Mouse (Mus musculus) layer of hippocampus, adult 2 months (tissue): ENCODE measurements around the gene Klhl26. TPM values are rescaled to one million over a fixed set of nuclear protein-coding genes. Genes with fewer than 3 reads are reported as not detected.

Experiments
- DNase-seq, 2 experiments: peaks; one replicate each; pipeline ENCODE4 v3.0.0; 2022; ENCODE audit warnings: low spot score in 2 of 2
- H3K27ac ChIP-seq: fragments of 200-600 bp; 2 replicates; pipeline ENCODE4 v1.8.1; 2022
- H3K4me3 ChIP-seq: fragments of 200-600 bp; 2 replicates; pipeline ENCODE4 v1.8.1; 2022; ENCODE audit warnings: mild to moderate bottlenecking
- CTCF ChIP-seq: fragments of 200-600 bp; conservative IDR thresholded peaks from 2 replicates; pipeline ENCODE4 v1.8.1; 2022; ENCODE audit warnings: antibody characterized with exemption, mild to moderate bottlenecking, moderate library complexity
- total RNA-seq, 2 experiments: library from RNA; stranded (reverse); gene quantifications; 2 replicates each; pipeline ENCODE4 v1.2.3; 2021

Gene Klhl26
- total RNA-seq, 2 experiments from 2014 or later = 56.8 to 60.2 TPM

- Histone ChIP-seq H3K27ac (peak overlapping the region; percentile 93), H3K4me3 (no peak overlapping the region)
- DNase-seq = peak; percentile 83 to 87
- TF ChIP-seq CTCF = no peak
These were observed 13.5 kb downstream of the Klhl26 start for GRCm38 (mm10) chr8:70463306-70463705.

DNA sequence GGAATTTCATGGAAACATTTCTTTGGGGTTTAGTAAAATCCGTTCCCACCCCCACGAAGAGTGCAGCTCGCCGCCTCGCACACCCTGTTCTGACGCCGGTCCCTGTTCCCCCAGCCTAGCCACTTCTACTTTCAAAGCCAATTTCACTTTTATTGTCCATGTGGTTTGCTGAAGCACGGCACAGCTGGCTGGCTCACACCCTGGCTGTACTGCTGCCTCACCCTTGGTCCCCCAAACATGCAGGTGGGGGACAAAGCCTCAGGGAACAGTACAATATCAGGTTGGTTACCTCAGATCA lies 14.3 kb downstream of the Klhl26 start:
- Histone ChIP-seq H3K4me3 (no peak overlapping the region), H3K27ac (peak overlapping the region; percentile 93)
- DNase-seq = no peak
- no peak for TF ChIP-seq CTCF

DNA sequence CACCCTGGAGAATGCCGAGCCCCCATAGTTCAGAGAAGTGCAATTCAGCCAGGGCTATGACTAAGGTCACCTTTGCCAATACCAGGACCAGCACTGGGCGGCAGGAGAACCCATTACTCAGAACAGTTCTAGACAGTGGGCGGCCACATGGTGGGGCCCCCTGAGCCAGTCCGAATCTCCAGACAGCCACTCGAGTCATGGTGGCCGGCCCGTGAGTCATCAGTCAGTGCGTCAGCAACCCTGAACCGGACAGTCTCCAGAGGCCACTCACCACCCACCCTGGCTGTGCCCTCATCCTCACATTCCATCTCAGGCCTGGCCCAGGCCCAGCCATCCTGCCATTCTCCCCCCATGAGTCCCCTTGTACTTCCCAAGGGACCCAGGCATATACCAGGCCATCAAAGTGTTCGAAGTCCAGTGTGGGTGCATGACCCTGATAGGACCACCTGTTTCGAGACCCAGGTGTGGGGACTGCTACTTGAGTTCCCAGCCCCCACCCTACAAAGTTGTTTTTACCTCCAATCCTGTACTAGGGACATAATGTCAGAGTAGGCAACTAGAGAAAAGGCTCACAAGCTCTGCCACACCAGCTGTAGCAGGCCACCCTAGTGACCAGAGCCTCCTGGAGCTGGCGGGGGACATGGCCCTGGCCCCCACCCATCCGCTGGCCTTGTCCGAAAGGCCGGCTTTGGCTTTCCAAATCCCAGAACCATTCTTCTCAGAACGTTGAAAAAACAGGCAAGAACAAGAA lies 14.8 kb downstream of the Klhl26 start:
- H3K27ac ChIP-seq = peak overlapping the region; percentile 93
- DNase-seq = no peak
- no peak overlapping the region for H3K4me3 ChIP-seq

DNA sequence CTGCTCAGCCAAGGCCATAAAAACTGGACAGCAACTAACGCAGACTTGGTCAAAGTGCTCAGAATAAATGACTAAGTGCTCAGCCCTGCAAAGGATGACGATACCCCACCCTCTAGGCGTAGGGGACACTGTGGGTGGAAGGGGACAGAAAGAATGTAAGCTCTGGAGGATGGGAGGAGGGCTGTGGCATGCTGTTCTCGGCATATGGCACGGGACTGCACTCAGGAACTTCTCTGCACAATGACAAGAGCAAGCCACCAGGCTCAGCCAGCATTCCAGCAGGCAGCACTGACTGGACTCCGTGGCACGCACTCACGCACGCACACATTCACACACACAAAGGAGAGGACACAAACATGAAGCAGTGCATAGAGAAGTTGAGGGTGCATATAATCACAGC lies 16.2 kb downstream of the Klhl26 start:
- no peak for DNase-seq
- TF ChIP-seq CTCF = no peak
- Histone ChIP-seq H3K4me3 (no peak overlapping the region), H3K27ac (peak overlapping the region; percentile 93)

More for the DNA sequence above, 14.8 kb downstream of the Klhl26 start:
- no peak for TF ChIP-seq CTCF

DNA sequence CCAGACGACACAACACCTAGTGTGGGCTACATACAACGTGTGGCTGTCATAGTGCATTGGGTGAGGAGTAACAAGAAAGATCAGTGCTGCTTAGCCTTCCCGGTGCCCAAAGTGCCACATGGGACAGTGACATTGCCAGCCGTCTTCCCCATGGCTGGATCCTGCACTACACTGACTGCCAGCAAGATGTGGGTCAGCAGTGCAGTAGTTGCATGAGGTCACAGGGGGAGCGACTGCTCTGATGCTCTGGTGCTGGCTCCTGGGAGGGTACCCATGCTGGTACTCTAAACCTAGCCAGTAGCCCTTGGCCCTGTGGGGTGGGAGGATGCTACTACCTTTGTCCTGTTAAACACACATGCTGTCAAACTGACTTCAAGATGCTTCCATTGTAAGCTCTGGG lies 16.6 kb downstream of the Klhl26 start:
- no peak overlapping the region for H3K4me3 ChIP-seq
- DNase-seq = no peak
- no peak for TF ChIP-seq CTCF
- peak overlapping the region; percentile 93 for H3K27ac ChIP-seq

DNA sequence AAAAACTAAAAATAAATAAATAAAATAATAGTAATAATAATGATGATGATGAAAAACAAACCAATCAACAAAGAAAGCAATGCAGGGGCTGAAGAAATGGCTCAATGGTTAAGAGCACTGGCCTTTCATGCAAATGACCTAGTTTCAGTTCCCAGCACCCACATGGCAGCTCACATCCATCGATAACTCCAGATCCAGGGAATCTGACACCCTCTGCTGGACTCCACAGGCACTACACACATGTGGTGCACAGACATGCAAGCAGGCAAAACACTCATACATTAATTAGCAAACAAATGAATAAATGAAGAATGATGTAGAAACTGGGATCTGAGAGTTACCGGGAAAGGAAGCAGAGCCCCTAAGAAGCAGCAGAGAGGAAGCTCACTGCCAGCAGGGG lies 17.1 kb downstream of the Klhl26 start:
- no peak for DNase-seq
- peak; percentile 56 for TF ChIP-seq CTCF

DNA sequence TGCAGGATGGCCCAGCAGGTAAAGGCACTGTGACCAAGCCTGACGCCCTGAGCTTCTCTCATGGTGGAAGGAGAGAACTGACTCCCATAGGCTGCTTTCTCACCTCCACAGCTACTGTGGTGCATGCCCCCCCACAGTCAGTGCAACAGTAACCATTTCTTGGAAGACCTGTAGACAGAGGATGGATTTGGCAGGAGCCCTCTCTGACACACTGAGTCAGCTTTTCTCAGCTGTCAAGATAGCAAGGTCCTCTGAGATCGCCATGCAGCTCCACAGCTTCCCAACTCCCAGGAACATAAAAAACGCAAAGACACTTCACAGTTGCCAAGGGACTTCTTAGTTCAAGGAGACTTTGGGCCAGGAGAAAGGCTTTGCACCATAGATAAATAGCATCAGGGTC lies 18.3 kb downstream of the Klhl26 start:
- no peak for DNase-seq
- TF ChIP-seq CTCF = no peak
- H3K4me3 ChIP-seq = no peak overlapping the region
- no peak overlapping the region for H3K27ac ChIP-seq

More for the DNA sequence above, 17.1 kb downstream of the Klhl26 start:
- H3K4me3 ChIP-seq = no peak overlapping the region
- peak overlapping the region; percentile 93 for H3K27ac ChIP-seq

GRCm38 (mm10) chr8:70457882-70458281 lies 18.9 kb downstream of the Klhl26 start:
- no peak overlapping the region for H3K4me3 ChIP-seq
- no peak for TF ChIP-seq CTCF
- DNase-seq = no peak
- no peak overlapping the region for H3K27ac ChIP-seq

- Histone ChIP-seq H3K4me3 (no peak overlapping the region), H3K27ac (peak overlapping the region; percentile 43; the same call in 1 of the 2 replicates)
- no peak for DNase-seq
- TF ChIP-seq CTCF = no peak
These were observed 19.8 kb downstream of the Klhl26 start for GRCm38 (mm10) chr8:70456996-70457395.

GRCm38 (mm10) chr8:70453852-70454251 lies 22.9 kb downstream of the Klhl26 start:
- DNase-seq = no peak
- no peak for TF ChIP-seq CTCF
- Histone ChIP-seq H3K27ac (peak overlapping the region; percentile 68), H3K4me3 (no peak overlapping the region)

- no peak for TF ChIP-seq CTCF
- Histone ChIP-seq H3K4me3 (no peak overlapping the region), H3K27ac (peak overlapping the region; percentile 68; the same call in 1 of the 2 replicates)
- peak in 1 of 2 experiments; percentile 56 for DNase-seq
These were observed 24.4 kb downstream of the Klhl26 start for GRCm38 (mm10) chr8:70452196-70452966.

DNA sequence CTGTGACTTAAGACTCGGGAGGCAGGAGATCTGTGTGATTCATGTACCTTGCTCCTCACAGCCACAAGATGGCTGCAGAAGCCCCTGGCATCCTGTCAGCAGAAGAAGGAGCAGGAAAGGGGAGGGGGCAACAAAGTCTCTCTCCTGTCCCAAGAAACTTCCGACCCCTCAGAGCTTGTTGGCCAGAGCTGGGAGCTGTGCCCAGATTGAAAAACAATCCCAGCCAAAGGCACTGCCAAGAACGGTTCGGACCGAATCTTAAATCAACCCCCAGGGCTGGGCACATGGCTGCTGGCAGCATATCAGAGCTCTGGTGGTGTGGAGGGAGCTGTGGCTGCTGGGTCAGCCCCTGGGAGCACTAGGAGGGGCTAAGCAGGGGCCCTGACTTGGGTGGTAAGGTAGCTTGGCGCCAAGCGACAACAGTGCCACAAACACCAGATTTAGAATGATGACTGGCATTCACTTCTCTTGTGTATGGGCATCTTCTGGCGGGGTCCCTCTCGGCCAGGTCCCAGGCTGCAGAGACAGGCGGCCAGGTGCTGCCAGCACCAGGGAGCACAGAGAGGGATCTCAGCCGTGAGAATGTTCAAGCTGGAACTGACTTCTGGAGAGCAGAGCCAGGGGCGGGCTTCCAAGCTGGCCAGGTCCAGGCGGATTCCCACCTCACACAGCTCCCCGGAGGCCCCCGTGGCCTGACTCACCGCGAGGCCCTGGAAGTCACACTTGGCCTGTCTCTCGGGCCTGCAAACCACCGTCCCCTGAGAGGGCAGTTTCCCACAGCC lies 28.9 kb downstream of the Klhl26 start:
- peak; percentile 59 for DNase-seq
- TF ChIP-seq CTCF = peak; percentile 55
- H3K27ac ChIP-seq = peak overlapping the region; percentile 11; the same call in 1 of the 2 replicates
- H3K4me3 ChIP-seq = no peak overlapping the region

DNA sequence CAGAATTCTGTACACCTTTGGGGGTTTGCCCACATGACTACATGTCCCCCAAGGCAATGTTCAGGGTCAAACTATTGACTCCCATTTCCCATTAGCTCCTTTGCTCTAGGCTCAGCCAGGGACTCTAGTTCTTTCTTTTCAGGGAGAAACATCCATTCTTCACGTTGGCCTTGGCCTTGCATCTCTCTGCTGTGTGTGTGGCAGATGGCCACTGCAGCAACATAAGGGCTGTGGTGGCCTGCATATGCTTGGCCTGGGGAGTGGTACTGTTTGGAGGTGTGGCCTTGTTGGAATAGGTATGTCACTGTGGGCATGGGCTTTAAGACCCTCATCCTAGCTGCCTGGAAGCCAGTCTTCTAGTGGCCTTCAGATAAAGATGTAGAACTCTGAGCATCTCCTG lies 30.8 kb downstream of the Klhl26 start:
- no peak for DNase-seq
- no peak overlapping the region for H3K27ac ChIP-seq
- no peak overlapping the region for H3K4me3 ChIP-seq
- TF ChIP-seq CTCF = no peak
